Mouse (Mus musculus) heart, adult 2 months (tissue): Measurements from ENCODE around the gene Tex44.

Experiments
- CTCF ChIP-seq: fragments of 200-600 bp; IDR thresholded peaks from 2 replicates; pipeline ENCODE4 v1.8.1; 2022; ENCODE audit warnings: antibody characterized with exemption, mild to moderate bottlenecking, moderate library complexity
- EP300 ChIP-seq: fragments of 200-500 bp; IDR thresholded peaks from 2 replicates; pipeline ENCODE4 v1.6.1; 2011; ENCODE audit warnings: low read depth, low read length, control low read depth; ENCODE audit not compliant: insufficient read depth
- POLR2A ChIP-seq: fragments of 200-500 bp; IDR thresholded peaks from 2 replicates; pipeline ENCODE4 v1.6.1; 2011; ENCODE audit warnings: mild to moderate bottlenecking, low read depth, low read length, control low read depth; ENCODE audit not compliant: insufficient read depth

- no peak for TF ChIP-seq CTCF
- no peak for TF ChIP-seq POLR2A
- TF ChIP-seq EP300, result no peak
Measured at GRCm38 (mm10) chr1:86391425-86391824, 34.7 kb upstream of the Tex44 start.
